Mouse (Mus musculus) testis, adult 2 months (tissue): ENCODE data around the gene Trem1.

Experiments
- CTCF ChIP-seq: fragments of 200-500 bp; IDR thresholded peaks from 2 replicates; pipeline ENCODE4 v1.5.1; 2012; ENCODE audit warnings: low read depth, mild to moderate bottlenecking, inconsistent platforms, low read length, moderate library complexity; ENCODE audit not compliant: control insufficient read depth, insufficient read depth, insufficient replicate concordance
- POLR2A ChIP-seq: fragments of 200-500 bp; IDR thresholded peaks from 2 replicates; pipeline ENCODE4 v1.6.1; 2012; ENCODE audit warnings: low read depth, mild to moderate bottlenecking, inconsistent platforms, low read length, moderate library complexity; ENCODE audit not compliant: control insufficient read depth

- TF ChIP-seq POLR2A (no peak), CTCF (no peak)
Observed at GRCm38 (mm10) chr17:48232518-48232917, at the start of gene Trem1.
